Mouse (Mus musculus) adrenal gland, adult (tissue): Measurements from ENCODE around the gene Socs7.
A peak's percentile ranks its signal among the peaks of the same experiment; 100 is the strongest.

Experiments
- DNase-seq, 2 experiments: peaks; one replicate each; pipeline ENCODE4 v3.0.0; 2022 to 2023; ENCODE audit warnings: low spot score in 1 of 2; ENCODE audit not compliant: inconsistent age in 2 of 2

The Socs7 gene

DNA sequence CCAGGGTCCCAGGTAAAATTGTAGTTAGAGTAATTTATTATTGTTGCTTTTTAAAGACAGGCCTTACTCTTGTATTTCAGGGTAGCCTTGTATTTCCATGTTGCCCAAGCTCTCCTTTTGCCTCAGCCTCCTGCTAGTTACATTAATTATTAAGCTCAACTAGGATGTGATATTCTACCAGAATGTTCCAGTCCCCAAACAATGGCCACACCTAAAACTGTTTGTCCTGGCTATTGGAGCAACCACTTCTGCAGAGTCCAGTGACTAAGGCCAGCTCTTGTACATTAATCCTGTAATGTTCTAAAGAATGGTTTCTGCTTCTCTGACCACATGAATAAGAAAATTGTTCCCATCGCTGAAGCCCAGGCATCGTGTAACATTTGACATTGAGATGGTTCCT, 20.7 kb downstream of the Socs7 start:
- no peak for DNase-seq

- DNase-seq, result no peak
Measured at GRCm38 (mm10) chr11:97383764-97384163, 21.4 kb downstream of the Socs7 start.

DNA sequence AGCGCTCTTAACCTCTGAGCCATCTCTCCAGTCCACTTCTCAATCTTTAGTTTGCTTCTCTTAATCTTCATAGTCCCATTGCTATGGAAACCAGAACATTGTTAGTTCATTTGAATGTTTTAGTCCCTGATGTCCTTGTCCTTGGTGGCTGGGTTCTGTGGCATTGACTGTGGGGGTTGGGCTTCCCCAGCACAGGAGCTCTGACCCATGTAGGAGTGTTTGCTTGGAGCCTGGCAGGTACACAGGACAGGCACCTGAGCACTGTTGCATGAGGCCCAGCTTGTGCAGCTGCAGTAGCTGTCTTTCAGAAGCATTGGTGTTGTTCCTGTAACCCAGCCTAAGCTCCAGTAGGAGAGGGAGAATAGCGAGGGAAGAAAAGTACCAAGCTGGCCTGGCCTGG, 25.5 kb downstream of the Socs7 start:
- peak; percentile 77 to 88 for DNase-seq

DNA sequence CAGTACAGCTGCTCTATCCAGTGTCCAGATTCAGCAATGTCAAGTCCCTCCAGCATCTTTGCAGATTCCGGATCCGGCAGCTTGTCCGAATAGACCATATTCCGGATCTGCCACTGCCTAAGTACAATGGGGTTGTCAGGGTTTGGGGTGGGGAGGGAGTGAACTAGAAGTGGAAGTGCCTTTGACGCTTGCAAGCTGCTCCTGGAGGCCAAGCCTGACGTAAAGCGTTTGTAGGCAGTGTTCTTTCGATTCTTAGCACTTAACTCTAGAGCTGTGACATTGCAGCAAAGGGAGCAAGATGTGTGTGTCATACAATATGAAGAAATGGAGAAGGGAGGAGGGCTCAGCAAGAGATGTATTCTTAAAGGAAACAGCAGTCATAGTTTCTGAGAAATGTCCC, 26.8 kb downstream of the Socs7 start:
- no peak for DNase-seq

- DNase-seq, result no peak
Measured at GRCm38 (mm10) chr11:97393658-97394057, 31.3 kb downstream of the Socs7 start.

DNA sequence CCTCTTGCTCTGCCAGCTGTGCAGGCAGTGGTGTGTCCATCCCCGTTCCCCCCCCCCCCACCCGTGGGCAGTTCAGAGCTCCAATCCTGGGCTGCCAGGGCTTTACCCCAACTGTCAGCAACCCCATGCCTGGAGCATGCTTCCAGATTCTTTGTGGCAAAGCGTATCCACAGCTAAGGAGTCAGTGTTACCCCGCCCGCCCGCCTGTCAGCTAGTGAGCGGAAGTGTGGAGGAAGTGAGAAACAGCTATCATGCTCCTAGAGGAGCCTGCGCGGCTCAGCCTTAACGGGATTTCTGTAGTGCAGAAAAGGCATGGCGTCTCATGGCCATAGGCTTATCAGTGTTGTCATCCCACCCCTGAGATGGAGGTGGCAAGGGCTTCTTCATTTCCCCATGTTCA, 31.8 kb downstream of the Socs7 start:
- no peak for DNase-seq

- DNase-seq, result no peak
Measured at GRCm38 (mm10) chr11:97398506-97398905, 36.2 kb downstream of the Socs7 start.

GRCm38 (mm10) chr11:97399958-97400710, 37.8 kb downstream of the Socs7 start:
- DNase-seq, result peak; percentile 90 to 94

DNA sequence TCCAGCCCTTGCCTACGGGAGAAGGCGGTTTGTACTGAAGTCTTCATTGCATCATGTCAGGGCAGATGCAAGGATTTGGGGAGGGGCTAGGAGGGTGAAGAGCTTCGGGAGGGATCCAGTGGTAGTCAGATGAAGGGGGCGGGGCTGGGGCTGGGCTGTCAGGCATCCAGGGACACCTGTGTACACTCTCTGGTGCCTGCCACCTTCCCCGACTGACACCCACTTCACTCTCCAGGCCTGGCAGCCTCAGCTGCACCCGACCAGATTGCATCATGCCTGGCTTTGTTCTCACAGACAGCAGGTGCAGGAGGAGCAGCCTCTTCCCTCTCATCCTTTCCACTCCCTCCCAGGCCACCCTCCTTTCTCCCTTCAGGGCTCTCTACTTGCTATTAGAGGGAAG, 38.7 kb downstream of the Socs7 start:
- peak; percentile 53 to 64 for DNase-seq

DNA sequence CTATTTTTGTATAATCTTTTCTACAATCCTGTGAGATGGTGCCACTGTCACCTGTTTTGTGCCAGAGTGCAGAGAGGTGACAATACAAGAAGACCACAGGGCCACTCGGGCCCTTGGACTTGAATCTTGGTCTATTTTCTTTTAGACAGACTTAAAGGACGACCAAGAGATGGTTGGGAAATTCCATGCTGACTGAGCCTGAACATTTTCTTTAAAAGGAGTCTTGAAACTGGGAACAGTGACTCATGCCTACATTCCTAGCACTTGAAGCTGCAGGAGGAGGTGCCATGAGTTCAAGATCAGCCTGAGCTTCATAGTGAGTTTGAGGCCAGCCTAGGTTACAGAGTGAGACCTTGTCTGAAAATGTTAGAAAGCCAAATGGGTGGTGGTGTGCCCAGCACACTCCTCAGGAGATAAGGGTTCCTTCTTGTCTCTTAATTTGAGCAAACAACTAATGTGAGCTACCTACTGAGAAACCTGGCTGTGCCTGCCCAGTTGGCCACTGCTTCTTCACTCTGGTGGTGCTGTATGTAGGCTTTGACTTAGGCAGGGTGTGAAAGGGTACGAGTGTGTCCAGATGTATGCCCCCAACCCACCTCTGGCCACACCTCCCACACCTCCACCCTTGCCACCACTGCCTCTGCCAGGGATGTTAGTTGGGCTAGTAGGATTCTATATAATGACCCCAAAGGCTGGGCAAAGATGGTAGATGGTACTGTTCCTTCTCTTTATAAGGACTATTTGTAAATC, 39.5 kb downstream of the Socs7 start:
- peak in 1 of 2 experiments; percentile 58 for DNase-seq

- DNase-seq, result no peak
Measured at GRCm38 (mm10) chr11:97402746-97403145, 40.4 kb downstream of the Socs7 start.

DNA sequence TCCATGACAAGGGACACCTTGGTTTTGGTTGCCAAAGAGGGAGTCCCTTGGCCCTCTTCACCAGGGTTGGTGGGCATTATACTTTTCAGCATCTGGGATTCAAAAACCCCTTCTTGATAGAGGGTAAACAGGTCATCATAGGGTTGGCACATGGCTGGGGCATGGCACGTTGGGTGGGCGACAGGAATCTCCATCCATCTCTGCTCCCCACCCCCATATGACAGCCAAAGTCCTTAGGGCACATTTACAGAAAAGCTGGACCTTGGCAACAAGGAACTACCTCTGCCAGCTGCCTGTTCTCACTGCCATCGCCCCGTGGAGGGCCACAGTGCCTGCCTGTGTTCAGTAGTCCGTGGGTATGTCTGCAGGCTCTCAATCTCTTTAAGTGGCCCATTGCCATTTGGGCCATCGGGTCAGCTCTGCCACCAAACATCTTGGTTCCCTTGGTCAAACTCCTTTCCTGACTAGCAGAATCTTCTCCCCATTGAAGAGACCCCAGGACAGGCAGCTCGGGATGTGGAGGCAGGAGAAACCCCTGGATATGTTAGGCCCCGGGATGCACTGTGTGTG, 41.3 kb downstream of the Socs7 start:
- peak in 1 of 2 experiments; percentile 51 for DNase-seq

DNA sequence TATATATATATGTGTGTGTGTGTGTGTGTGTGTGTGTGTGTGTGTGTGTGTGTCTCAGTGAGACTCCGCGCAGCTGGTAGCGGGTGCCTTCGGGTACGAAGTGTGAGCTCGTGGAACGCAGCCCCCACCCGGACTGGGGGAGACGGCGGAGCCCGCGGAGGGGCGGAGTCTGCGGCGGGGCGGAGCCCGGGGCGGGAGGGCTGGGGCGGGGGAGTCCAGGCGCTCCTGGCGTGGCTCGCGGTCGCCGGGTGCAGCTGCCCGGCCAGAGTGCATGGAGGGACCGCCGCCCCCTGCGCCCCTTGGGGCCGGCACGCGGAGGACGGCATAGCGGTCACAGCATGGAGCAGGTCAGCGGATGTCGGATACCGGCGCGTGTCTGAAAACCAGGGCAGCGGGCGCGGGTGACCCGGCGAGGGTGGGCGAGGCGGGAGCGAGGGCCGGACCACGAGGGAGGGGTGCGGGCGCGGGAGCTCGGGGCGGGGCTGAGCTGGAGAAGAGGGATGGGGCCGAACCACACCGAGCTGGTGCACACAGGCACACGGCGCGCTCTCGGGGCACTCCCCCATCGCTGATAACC, 41.9 kb downstream of the Socs7 start:
- peak; percentile 63 to 81 for DNase-seq

- DNase-seq, result no peak
Measured at GRCm38 (mm10) chr11:97404761-97405190, 42.4 kb downstream of the Socs7 start.

DNA sequence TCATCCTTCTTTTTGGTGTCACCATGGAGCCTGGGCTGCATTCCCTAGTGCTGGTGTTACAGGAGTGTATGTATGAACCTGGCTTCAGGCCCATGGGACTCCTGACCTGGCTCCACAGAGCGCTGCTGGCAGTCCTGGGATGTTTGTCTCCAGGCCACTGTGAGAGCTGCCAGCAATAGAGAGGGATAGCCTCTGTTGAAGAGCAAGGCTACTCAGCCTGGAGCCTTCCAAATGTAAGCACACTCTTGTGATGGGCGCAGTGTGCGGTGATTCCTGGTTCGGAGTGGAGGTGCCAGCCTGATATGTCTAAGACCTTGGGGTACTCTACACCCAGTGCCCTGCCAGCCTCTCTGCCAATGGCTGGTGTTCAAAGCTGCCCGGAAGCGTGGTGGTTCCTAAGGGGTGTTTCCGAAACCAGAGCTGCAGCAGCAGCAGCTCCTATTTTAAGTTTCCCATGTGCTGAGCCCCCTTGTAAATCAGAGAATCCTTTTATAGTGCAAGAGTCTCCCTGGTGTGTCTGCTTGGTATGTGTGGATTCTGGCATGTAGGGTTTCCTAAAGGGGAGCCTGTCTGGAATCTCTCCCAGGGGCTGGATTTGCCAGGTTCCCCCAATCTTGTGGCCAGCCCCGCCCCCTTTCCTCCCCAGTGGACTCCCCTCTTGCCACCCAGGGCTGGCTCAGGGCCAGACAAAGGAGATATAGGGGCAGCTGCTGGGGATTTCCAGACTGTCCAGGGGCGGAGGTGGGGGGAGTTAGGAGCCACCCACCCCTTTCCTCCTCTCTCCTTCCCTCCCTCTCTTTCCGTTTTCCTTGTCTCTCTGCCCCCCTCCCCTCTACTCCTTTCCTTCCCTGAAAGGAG, 44.0 kb downstream of the Socs7 start:
- DNase-seq, result peak in 1 of 2 experiments; percentile 51

DNA sequence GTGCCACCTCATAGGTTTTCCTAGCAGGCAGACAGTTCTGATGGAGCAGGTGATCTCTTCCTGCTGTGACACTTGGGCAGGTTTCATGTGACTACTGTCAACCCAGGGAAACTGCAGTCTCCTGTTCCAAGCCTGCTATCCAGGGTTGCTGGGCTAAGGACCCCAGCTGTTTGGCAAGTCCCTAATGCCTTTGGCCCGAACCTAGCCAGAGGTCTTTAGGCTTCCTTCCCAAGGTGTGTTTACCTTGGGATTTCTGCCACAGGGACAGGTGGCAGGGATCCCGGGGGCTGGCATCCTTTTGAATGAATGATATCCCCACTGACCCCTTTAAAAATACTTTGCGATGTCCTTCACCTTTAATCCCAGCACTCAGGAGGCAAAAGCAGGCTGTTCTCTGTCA, 45.1 kb downstream of the Socs7 start:
- DNase-seq, result no peak

DNA sequence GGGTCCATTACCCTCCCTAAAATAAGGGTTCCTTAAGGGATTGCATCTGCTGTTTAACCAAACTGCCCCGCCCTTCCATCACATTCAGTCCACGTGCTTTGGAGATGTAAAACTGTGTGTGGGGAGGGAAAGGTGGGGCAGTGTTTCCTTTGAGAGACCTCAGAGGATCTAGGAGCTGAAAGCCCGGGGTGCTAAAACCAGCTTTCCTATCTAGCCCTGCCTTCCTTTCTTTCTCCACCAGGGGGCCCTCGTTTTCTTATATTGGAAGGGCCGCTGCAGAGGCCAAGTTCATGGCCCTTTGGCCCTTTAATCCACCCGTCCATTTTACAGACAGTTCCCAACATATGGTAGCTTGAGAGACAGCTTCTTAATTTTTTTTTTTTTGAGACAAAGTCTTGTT, 45.8 kb downstream of the Socs7 start:
- peak; percentile 79 to 94 for DNase-seq

GRCm38 (mm10) chr11:97410958-97411357, 48.6 kb downstream of the Socs7 start:
- DNase-seq, result no peak

DNA sequence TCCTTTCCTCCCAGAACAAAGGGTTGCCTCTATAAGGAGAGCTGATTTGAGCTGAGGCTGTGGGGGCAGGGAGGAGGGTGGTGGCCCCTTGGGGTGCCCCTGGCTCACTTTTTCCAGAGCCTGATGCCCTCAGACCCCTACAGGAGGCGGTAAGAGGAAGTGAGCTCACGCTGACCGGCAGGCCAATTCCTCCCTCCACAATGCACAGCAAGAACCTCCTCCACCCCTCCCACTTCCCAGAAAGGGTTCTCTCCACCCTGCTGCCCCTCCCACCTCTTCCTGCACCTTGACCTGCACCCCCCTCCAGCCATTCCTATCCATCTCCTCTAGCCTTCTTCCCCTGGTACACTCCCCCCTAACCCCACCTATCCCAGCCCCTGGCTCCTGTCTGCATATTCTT, 49.8 kb downstream of the Socs7 start:
- peak in 1 of 2 experiments; percentile 64 for DNase-seq

DNA sequence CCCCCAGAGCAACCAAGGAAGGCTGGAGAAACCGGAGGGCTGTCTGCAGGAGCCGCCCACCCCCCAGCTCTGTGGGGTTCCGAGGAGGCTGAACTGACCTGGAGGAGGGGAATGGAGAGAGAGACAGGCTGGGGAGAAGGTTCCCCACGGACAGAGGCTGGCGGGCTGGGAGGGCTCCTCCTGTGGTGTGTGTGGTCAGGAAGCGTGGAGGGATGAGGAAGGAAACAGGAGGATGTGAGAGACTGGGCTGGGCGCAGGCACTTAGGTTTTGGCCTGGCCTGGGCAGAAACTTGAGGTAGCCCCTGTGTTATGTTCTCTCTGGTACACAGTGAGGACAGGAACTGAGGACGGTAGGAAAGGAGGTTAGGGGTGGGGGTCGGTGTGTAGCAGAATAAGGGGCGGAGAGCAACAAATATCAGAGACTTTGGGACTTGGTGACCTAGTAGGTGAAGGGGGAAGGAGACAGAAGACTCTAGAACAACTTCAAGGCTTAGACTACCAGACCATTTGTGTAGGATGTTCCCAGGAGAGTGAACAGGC, 50.5 kb downstream of the Socs7 start:
- DNase-seq, result no peak
